Mouse (Mus musculus) forelimb bud, embryonic 11.5 days (tissue): Measurements from ENCODE around the gene Arhgap6.

ENCODE experiments used
- DNase-seq: peaks from one replicate; pipeline ENCODE4 v3.0.0-alpha.2; 2012; ENCODE audit warnings: low read depth, low spot score

The Arhgap6 gene

GRCm38 (mm10) chrX:168794974-168795858 lies at the start of gene Arhgap6:
Gene Arhgap6 (plus strand): TSS chrX:168795099.
- DNase-seq: peak; percentile 21

GRCm38 (mm10) chrX:168747011-168747410 lies 47.9 kb upstream of the Arhgap6 start:
- no peak for DNase-seq

- peak; percentile 18 for DNase-seq
Measured at GRCm38 (mm10) chrX:168795859-168796848, 1.3 kb downstream of the Arhgap6 start.

GRCm38 (mm10) chrX:168804677-168805076 lies 9.8 kb downstream of the Arhgap6 start:
- DNase-seq: no peak

GRCm38 (mm10) chrX:168810513-168811265 lies 15.8 kb downstream of the Arhgap6 start:
- no peak for DNase-seq

GRCm38 (mm10) chrX:168818858-168819257 lies 24.0 kb downstream of the Arhgap6 start:
- DNase-seq: no peak

GRCm38 (mm10) chrX:168824166-168824565 lies 29.3 kb downstream of the Arhgap6 start:
- DNase-seq: no peak

GRCm38 (mm10) chrX:168832343-168832742 lies 37.4 kb downstream of the Arhgap6 start:
- DNase-seq: no peak

- DNase-seq: no peak
Measured at GRCm38 (mm10) chrX:168848062-168848461, 53.2 kb downstream of the Arhgap6 start.

- DNase-seq: no peak
Measured at GRCm38 (mm10) chrX:168874688-168875087, 79.8 kb downstream of the Arhgap6 start.

GRCm38 (mm10) chrX:168903557-168903956 lies 108.7 kb downstream of the Arhgap6 start:
- no peak for DNase-seq

- no peak for DNase-seq
Measured at GRCm38 (mm10) chrX:168904086-168904485, 109.2 kb downstream of the Arhgap6 start.

GRCm38 (mm10) chrX:168907586-168907985 lies 112.7 kb downstream of the Arhgap6 start:
- DNase-seq: no peak

GRCm38 (mm10) chrX:168913519-168913918 lies 118.6 kb downstream of the Arhgap6 start:
- DNase-seq: no peak

GRCm38 (mm10) chrX:168920942-168921341 lies 126.0 kb downstream of the Arhgap6 start:
- no peak for DNase-seq

- DNase-seq: no peak
Measured at GRCm38 (mm10) chrX:168932420-168932819, 137.5 kb downstream of the Arhgap6 start.

GRCm38 (mm10) chrX:168935447-168935846 lies 140.5 kb downstream of the Arhgap6 start:
- peak; percentile 26 for DNase-seq

GRCm38 (mm10) chrX:168937941-168938340 lies 143.0 kb downstream of the Arhgap6 start:
- DNase-seq: peak; percentile 2

GRCm38 (mm10) chrX:168941684-168942083 lies 146.8 kb downstream of the Arhgap6 start:
- no peak for DNase-seq

GRCm38 (mm10) chrX:168943217-168943616 lies 148.3 kb downstream of the Arhgap6 start:
- DNase-seq: no peak

GRCm38 (mm10) chrX:168975444-168975843 lies 180.5 kb downstream of the Arhgap6 start:
- no peak for DNase-seq
